Mouse (Mus musculus): ENCODE measurements around the gene Aipl1.
"Not testable (repeated sequence)": the region's sequence is repeated elsewhere in the genome, so short reads cannot be mapped to it uniquely, and the experiment has no call there.

Aipl1 gene

GRCm38 (mm10) chr11:72016518-72017252 lies 20.6 kb downstream of the Aipl1 start:
- no peak for DNase-seq (ENCODE audit: low read depth)

DNA sequence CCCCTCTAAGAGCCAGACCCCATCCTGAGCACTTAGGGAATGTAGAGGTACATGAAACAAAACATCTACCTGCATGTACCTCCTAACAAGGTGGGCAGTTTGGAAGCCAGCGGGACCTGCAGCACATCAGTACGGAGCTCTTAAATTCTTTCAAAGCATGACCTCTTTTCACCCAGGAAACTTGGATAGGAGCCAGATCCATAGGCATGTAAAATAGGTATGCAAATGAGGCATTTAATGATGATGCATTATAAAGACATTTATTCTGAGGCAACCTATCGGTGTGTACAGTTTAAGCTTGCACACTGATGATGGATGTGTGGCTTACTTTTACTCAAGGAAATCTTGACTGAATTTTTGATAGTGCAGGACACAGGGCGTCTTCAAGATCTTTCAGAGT lies 22.6 kb downstream of the Aipl1 start:
- no peak for DNase-seq (ENCODE audit: low read depth)

GRCm38 (mm10) chr11:72011955-72012354 lies 25.4 kb downstream of the Aipl1 start:
- DNase-seq (ENCODE audit: low read depth) = no peak

DNA sequence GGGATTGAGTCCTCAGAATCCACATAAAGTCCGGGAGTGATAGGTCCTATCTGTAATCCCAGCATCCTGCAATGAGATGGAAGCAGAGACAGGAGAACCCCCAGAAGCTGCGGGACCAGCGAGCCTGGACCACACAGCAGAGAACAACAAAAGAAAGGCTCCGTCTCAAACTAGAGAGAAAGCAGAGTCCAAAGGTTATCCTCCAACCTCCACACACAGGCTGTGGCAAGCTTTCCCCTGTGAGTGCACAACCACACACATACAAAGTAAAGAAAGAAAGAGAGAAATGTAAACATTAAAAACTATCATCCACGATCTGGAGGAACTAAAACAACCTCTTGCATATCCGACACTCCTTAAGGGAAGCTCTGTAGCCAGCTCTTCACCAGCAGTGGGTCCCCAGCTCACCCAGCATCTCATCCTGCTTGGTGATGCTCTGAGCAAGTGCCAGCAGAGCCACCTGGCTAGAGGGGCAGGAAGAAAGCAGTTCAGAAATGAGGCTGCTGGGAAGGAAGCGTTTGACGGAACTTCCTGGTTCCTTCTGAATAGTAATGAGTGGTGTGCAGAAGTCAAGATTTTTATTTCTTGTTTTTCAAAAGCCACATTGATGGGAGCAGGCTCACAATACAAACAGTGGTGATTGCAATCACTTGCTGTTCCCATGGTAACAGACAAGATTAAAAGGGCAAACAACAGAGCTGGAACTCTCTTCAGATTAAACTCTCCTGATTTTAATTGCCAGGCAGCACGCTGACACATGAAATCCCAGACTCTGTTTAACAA lies 26.2 kb downstream of the Aipl1 start:
- no peak for DNase-seq (ENCODE audit: low read depth)

- no peak for DNase-seq (ENCODE audit: low read depth)
Observed at GRCm38 (mm10) chr11:72010367-72010766, 26.9 kb downstream of the Aipl1 start.

GRCm38 (mm10) chr11:72005547-72005946 lies 31.8 kb downstream of the Aipl1 start:
- DNase-seq (ENCODE audit: low read depth) = no peak

DNA sequence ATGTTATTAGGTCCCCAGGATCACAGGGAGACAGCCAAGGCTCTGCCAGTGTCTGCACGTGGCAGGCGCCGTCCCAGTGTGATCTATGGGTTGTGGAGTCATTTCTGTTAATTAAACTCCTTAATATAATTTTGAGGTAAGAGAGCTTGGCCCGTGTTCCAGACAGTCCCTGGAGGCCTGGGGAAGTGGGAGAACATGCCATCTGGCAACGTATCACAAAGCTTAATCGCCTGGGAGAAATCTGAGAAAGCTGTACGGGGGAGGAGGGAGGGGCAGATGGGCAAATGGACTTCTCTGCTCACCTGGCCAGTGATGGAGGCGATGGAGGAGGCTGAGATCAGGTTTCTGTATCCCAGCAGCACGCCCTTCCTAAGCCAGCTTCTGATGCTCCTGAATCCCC lies 34.1 kb downstream of the Aipl1 start:
- DNase-seq (ENCODE audit: low read depth) = no peak

- no peak for DNase-seq (ENCODE audit: low read depth)
Observed at GRCm38 (mm10) chr11:72002138-72002853, 35.0 kb downstream of the Aipl1 start.

- no peak for DNase-seq (ENCODE audit: low read depth)
Observed at GRCm38 (mm10) chr11:72000194-72000593, 37.1 kb downstream of the Aipl1 start.

GRCm38 (mm10) chr11:71996805-71997204 lies 40.5 kb downstream of the Aipl1 start:
- DNase-seq (ENCODE audit: low read depth) = no peak

- DNase-seq (ENCODE audit: low read depth) = peak; percentile 45
Observed at GRCm38 (mm10) chr11:71995968-71996511, 41.3 kb downstream of the Aipl1 start.

- DNase-seq (ENCODE audit: low read depth) = no peak
Observed at GRCm38 (mm10) chr11:71992438-71992837, 44.9 kb downstream of the Aipl1 start.

GRCm38 (mm10) chr11:71991541-71991940 lies 45.8 kb downstream of the Aipl1 start:
- DNase-seq (ENCODE audit: low read depth) = peak; percentile 39

- not testable (repeated sequence) for DNase-seq (ENCODE audit: low read depth)
Observed at GRCm38 (mm10) chr11:71989407-71989806, 47.9 kb downstream of the Aipl1 start.

DNA sequence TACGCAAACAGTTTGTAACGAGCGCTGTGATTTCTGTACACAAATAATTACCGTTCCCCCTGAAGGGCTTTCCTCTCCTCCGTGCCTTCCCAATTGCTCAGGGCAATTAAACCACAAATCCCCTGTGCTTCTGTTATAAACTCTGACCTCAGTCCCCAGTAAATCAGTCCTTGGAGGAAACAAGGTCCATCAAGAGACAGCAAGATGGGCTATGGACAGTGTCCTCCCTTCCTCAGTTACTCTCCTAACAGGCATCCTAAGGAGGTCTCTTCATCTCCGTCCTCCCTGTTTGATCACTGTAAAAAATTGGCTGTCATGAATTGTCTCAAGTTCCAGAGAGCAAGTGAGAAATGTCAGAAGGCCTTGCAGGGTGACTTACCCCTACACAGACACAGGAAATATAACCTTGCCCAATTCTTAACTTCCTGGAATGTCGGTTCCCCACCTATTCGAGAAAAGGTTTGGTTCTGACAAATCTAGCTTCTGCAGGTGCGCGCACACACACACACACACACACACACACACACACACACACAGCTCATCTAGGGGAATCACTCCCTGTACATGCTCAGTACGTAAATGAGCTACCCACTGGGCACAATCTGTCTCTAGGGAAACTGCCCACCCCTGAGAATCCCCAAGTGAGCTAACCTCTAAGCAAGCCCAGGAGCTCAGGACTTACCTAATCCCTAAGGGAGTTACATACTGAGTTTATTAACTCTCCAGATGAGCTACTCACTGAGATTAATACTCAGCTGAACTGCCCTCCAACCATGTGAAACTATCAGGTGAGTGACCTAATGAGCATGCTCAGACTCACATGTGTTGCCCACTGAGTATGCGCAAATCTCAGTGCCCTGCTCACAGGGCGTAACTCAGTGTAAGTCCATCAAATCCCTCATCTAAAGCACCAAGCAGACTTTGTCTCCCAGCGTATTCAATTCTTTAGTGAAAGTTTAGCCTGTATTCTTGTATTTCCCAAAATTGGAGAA lies 49.9 kb downstream of the Aipl1 start:
- DNase-seq (ENCODE audit: low read depth) = no peak

DNA sequence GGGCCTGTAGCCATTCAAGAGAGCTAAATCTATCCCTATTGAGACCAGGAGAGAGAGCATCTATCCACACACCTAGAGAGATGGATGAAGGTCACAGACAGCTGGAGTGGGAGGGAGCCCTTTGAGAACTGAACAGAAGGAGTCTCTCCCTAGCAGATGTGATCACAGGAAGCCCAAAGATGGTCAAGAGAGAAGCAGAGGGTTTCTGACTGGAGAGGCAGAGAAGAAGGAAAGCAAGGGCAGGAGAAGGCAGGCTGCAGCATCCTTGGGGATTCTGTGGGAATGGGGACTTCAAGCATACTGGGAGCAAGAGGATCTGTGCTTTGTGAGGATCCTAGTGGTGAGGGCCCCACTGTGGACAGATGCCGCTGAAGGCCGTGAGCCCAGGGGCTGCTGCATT lies 51.5 kb downstream of the Aipl1 start:
- DNase-seq (ENCODE audit: low read depth) = no peak

- DNase-seq (ENCODE audit: low read depth) = peak; percentile 19
Observed at GRCm38 (mm10) chr11:71985101-71985711, 52.1 kb downstream of the Aipl1 start.

GRCm38 (mm10) chr11:71984093-71984492 lies 53.2 kb downstream of the Aipl1 start:
- no peak for DNase-seq (ENCODE audit: low read depth)
